Mouse (Mus musculus) heart, embryonic 12.5 days (tissue): ENCODE measurements around the gene Cep97. TPM values are rescaled to one million over a fixed set of nuclear protein-coding genes. Genes with fewer than 3 reads are reported as not detected.
"Not testable (repeated sequence)": the region's sequence is repeated elsewhere in the genome, so short reads cannot be mapped to it uniquely, and the experiment has no call there.

Source experiments
- ATAC-seq: fragments of 200-750 bp; cut with Nextera tagmentation; 2 replicates; pipeline ENCODE4 v1.8.0; 2017; ENCODE audit warnings: moderate TSS enrichment, moderate library complexity; ENCODE audit not compliant: insufficient number of reproducible peaks, low FRiP score
- H3K27ac ChIP-seq: fragments of 300-500 bp; sonication (generic); 2 replicates; pipeline ENCODE4 v1.5.1; 2016; ENCODE audit warnings: mild to moderate bottlenecking, moderate library complexity; ENCODE audit not compliant: poor library complexity, severe bottlenecking
- H3K27me3 ChIP-seq: fragments of 300-500 bp; sonication (generic); replicated peaks from 2 replicates; pipeline ENCODE4 v1.6.1; 2016; ENCODE audit warnings: mild to moderate bottlenecking, moderate library complexity
- H3K36me3 ChIP-seq: fragments of 300-500 bp; sonication (generic); 2 replicates; pipeline ENCODE4 v1.6.1; 2016; ENCODE audit warnings: mild to moderate bottlenecking, moderate library complexity
- H3K4me1 ChIP-seq: fragments of 300-500 bp; sonication (generic); replicated peaks from 2 replicates; pipeline ENCODE4 v1.6.1; 2016; ENCODE audit warnings: mild to moderate bottlenecking
- H3K4me2 ChIP-seq: fragments of 300-500 bp; sonication (generic); 2 replicates; pipeline ENCODE4 v1.6.1; 2016; ENCODE audit warnings: mild to moderate bottlenecking, moderate library complexity
- H3K4me3 ChIP-seq: fragments of 300-500 bp; sonication (generic); 2 replicates; pipeline ENCODE4 v1.5.1; 2016; ENCODE audit warnings: mild to moderate bottlenecking
- H3K9ac ChIP-seq: fragments of 300-500 bp; sonication (generic); 2 replicates; pipeline ENCODE4 v1.6.1; 2016; ENCODE audit warnings: mild to moderate bottlenecking, moderate library complexity
- H3K9me3 ChIP-seq: fragments of 300-500 bp; sonication (generic); replicated peaks from 2 replicates; pipeline ENCODE4 v1.6.1; 2016; ENCODE audit warnings: mild to moderate bottlenecking, moderate library complexity
- WGBS: fragments of 180-500 bp; shearing (Covaris S2); methylation state at CpG from one replicate; pipeline ENCODE4 v1.1.7; 2016; 5-methylcytosine and 5-hydroxymethylcytosine counted together
- polyA plus RNA-seq: library from polyadenylated mRNA; unstranded; fragments of >200 nt; fragmentation: Nextera tagmentation; extraction: Ambion mirVana; gene quantifications from 2 replicates; pipeline ENCODE4 v1.2.1, GENCODE M21; 2016

The Cep97 gene
- polyA plus RNA-seq, 1 experiment from 2014 or later, result 9.9 TPM

DNA sequence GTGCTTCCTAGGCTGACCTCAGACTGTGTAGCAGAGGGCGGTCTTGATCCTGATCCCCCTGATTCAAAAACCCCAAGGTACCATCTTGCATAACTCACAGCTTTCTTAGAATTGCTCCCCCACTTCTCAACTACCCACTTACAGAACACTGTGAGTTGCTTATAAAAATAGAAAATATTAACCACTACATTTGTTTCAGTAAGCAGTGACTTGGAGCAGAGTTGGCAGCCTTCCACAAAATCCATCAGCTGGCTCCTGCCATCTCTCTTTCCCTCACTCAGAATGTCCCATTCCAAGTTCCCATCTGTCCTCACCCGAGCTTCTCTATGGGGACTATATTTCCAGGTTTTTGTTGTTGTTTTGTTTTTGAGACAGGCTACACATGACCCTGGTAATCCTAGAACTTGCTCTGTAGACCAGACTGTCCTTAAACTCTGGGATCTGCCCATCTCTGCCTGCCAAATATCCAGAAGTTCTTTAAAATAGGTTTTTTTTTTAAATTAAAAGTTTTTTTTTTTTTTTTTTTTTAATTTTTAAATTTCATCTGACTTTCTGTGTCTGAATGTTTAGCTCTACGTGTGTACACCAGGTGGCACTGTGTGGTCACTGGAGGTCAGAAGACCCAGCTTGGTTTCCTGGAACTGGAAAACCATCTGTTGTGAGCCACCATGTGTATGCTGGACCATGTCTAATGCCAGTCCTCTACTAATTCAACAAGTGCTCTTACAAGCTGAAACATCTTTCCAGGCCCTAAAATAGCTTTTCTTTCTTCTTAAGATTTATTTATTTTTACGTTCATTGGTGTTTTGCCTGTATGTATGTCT, 29.7 kb upstream of the Cep97 start:
- H3K27me3 ChIP-seq, result no peaks in the 10 kb centered on the region
- no peak overlapping the region for H3K9ac ChIP-seq
- no peak for ATAC-seq
- H3K36me3 ChIP-seq, result peaks cover 13% of the 10 kb centered on the region
- H3K4me3 ChIP-seq, result no peak overlapping the region
- no peak overlapping the region for H3K4me2 ChIP-seq
- peaks cover 7% of the 10 kb centered on the region for H3K4me1 ChIP-seq
- H3K9me3 ChIP-seq, result no peaks in the 10 kb centered on the region
- H3K27ac ChIP-seq, result no peak overlapping the region
- WGBS, result 59% methylated on average over 4 of the region's 4 CpGs

DNA sequence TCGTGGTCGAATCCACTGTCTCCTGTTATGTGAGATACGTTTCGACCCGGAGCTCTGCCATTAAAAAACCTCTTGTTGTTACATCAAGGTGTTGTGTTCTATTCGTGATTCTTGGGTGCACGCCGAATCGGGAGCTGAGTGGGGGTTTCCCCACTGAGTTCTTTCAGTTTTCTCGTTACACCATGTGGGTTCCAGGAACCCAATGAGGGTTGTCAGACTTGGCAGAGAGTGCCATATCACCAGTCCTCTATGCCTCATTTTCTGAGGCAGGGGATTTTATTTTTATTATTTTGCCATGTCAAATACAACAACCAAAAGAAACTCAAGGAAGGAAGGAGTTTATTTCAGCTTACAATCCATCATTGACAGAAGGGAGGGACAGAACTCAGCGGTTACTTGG, 28.4 kb upstream of the Cep97 start:
- not testable (repeated sequence) for H3K9ac ChIP-seq, H3K36me3 ChIP-seq, H3K4me1 ChIP-seq, H3K27me3 ChIP-seq, ATAC-seq, H3K9me3 ChIP-seq, H3K27ac ChIP-seq, H3K4me2 ChIP-seq, H3K4me3 ChIP-seq
- 88% methylated on average over 6 of the region's 11 CpGs for WGBS

DNA sequence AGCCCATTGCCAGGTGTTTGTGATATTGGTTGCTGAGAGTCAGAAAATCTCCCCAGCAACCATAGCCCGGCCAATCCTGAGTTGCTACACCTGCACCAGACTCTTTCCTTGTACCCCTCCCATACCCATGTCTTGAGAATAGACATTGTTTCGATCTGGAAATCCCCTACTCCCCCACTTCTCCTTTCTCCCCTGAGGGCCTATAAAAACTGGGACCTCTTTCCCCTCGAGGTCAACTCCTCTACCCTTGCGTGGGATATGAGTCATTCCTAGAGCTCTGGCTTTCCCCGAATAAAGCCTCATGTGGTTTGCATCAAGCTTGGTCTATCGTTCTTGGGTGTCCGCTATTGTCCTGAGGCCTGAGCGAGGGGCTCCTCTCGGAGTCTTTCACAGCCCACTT, 19.5 kb upstream of the Cep97 start:
- H3K4me3 ChIP-seq, H3K9ac ChIP-seq, H3K4me1 ChIP-seq, ATAC-seq, H3K4me2 ChIP-seq, H3K36me3 ChIP-seq, H3K27me3 ChIP-seq, H3K9me3 ChIP-seq, H3K27ac ChIP-seq: not testable (repeated sequence)
- 89% methylated on average over 9 of the region's 9 CpGs for WGBS

DNA sequence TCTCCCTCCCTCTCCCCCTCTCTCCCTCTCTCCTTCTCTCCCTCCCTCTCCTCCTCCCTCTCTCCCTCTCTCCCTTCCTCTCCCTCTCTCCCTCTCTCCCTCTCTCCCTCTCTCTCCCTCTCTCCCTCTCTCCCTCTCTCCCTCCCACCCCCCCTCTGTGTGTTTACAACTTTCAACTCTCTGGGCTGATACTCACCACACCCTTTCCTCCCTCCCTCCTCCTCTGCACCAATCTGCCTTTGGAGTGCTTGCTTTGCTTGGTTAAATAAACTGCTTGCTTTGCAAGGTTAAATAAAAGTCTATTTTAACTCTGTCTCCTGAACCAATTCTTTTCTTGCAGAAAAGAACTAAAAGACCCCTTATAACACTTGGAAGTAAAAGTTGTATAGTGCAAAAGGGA, 18.1 kb upstream of the Cep97 start:
- no peaks in the 10 kb centered on the region for H3K36me3 ChIP-seq
- H3K4me3 ChIP-seq, result no peak overlapping the region
- H3K9me3 ChIP-seq, result no peaks in the 10 kb centered on the region
- no peak for ATAC-seq
- no peaks in the 10 kb centered on the region for H3K4me1 ChIP-seq
- no peaks in the 10 kb centered on the region for H3K27me3 ChIP-seq
- H3K27ac ChIP-seq, result no peak overlapping the region
- no peak overlapping the region for H3K4me2 ChIP-seq
- H3K9ac ChIP-seq, result no peak overlapping the region

DNA sequence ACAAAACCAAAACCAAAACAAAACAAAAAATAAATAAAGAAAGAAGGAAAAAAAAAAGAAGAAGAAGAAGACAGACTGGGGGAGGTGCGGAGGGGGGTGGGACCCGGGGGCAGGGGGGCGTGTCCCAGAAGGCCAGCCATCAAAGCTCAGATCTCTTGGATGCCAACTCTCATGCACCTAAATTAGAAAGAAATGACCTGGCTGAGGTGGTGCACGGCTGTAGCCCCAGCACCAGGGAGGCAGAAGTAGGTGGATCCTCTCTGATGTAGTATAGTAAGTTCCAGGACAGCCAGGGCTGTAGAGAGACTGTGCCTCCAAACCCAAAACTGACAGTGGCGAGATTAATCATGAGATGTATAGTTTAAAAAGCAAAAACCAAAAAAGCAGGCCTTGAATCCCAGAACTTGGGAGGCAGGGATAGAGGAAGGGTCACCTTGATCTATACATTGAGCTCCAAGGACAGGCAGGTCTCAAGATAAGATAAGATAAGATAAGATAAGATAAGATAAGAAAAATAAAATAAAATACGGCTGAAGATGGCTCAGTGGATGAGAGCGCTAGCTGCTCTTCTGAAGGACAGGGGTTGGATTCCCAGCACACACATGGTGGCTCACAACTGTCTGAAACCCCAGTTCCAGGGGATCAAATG, 17.1 kb upstream of the Cep97 start:
- Histone ChIP-seq H3K4me3 (no peak overlapping the region), H3K4me2 (no peak overlapping the region), H3K4me1 (no peaks in the 10 kb centered on the region), H3K27ac (no peak overlapping the region), H3K36me3 (no peaks in the 10 kb centered on the region), H3K27me3 (no peaks in the 10 kb centered on the region), H3K9ac (no peak overlapping the region), H3K9me3 (no peaks in the 10 kb centered on the region)
- 71% methylated on average over 7 of the region's 7 CpGs for WGBS
- no peak for ATAC-seq

DNA sequence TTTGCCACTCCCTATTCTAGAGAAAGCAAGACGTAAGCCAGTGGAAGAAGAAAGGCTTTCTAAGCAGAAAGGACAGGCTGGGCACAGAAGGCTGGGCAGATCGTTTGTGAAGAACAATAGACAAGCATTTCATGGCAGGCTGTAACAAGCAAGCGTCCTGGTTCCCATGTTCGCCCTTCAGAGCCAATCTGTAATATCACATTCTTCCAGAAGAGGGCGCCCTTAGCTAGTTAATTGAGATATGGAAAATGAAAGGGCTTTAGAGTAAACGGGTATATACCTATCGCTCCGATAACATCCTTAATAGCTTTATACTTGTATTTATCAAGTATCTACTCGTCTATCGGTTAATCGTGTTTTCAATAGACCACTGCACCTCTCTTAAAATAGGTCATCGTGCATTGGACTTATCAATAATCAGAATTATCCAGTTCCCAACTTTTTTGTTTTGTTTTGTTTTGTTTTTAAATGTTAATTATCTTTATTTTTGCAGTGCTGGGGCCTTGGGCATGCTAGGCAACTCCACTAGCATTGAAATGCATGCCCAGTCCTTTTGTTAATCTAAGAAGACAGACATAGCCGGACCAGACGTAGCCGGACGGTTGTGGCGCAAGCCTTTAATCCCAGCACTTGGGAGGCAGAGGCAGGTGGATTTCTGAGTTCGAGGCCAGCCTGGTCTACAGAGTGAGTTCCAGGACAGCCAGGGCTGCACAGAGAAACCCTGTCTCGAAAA, 16.5 kb upstream of the Cep97 start:
- Histone ChIP-seq H3K9ac (no peak overlapping the region), H3K9me3 (no peaks in the 10 kb centered on the region), H3K36me3 (no peaks in the 10 kb centered on the region), H3K27ac (no peak overlapping the region), H3K4me1 (no peaks in the 10 kb centered on the region), H3K4me3 (no peak overlapping the region), H3K27me3 (no peaks in the 10 kb centered on the region), H3K4me2 (no peak overlapping the region)
- 43% methylated on average over 19 of the region's 19 CpGs for WGBS
- no peak for ATAC-seq

DNA sequence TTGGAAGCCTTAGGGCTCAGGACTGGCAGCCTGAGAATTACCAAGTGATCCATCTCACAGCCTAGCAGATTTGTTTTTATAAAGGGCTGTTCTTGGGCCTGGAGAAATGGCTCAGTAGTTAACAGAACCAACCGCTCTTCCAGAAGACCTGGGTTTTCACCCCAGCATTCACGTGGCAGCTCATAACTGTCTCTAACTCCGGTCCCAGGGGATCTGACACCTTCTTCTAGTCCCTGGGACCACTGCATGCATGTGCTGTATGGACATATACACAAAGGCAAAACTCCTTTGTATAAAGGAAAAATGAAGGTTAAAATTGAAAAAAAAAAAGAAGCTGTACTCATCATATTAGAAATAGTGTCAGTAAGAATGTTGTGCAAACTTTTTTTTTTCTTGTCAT, 15.8 kb upstream of the Cep97 start:
- Histone ChIP-seq H3K27me3 (no peaks in the 10 kb centered on the region), H3K4me3 (no peak overlapping the region), H3K9me3 (no peaks in the 10 kb centered on the region), H3K36me3 (no peaks in the 10 kb centered on the region), H3K27ac (no peak overlapping the region), H3K4me2 (no peak overlapping the region), H3K4me1 (no peaks in the 10 kb centered on the region), H3K9ac (no peak overlapping the region)
- 68% methylated on average over 3 of the region's 3 CpGs for WGBS
- ATAC-seq, result no peak

DNA sequence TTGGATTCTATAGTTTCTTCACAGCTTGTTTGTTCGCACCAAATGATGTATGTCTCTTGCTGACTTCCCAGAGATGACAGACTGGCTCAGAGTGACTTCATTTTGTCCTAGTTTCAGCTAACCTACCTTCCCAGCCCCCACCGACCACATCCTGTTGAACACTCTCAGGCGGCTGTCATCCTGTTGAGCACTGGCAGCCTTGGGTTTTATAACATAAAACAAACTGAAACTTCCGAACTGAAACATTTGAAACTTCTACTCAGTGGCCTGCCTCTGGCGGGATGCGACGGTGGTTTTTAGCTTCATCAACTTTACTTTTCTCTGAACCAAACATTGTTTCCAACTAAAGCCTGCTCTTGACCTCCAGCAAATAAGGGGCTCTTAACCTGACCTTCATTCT, 14.3 kb upstream of the Cep97 start:
- Histone ChIP-seq H3K36me3 (no peaks in the 10 kb centered on the region), H3K27me3 (no peaks in the 10 kb centered on the region), H3K9me3 (no peaks in the 10 kb centered on the region), H3K9ac (no peak overlapping the region), H3K27ac (no peak overlapping the region), H3K4me2 (no peak overlapping the region), H3K4me3 (no peak overlapping the region), H3K4me1 (no peaks in the 10 kb centered on the region)
- 63% methylated on average over 7 of the region's 7 CpGs for WGBS
- no peak for ATAC-seq

DNA sequence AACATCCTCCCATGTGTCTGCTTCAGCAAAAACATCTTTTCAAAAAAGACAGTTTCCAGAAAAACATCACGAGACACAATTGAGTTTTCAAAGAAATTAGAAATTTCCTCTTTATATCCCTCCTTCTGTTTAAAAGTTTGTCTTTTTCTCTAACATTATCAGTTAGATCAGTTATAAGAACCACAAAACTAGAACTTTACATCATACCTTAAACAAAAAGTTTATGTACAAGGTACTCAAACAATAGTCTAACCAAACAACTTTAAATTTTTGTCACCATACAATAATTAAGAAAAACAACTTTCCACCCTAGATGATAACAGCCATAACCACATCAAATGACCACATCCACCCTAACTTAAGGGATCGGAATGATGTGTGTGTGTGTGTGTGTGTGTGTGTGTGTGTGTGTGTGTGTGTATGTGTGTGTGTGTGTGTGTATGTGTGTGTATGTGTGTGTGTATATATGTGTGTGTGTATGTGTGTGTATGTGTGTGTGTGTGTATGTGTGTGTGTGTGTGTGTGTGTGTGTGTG, 13.3 kb upstream of the Cep97 start:
- not testable (repeated sequence) for ATAC-seq, H3K27ac ChIP-seq, H3K4me1 ChIP-seq, H3K9me3 ChIP-seq, H3K4me2 ChIP-seq, H3K36me3 ChIP-seq, H3K27me3 ChIP-seq, H3K4me3 ChIP-seq, H3K9ac ChIP-seq
- WGBS, result 75% methylated on average over 2 of the region's 2 CpGs

DNA sequence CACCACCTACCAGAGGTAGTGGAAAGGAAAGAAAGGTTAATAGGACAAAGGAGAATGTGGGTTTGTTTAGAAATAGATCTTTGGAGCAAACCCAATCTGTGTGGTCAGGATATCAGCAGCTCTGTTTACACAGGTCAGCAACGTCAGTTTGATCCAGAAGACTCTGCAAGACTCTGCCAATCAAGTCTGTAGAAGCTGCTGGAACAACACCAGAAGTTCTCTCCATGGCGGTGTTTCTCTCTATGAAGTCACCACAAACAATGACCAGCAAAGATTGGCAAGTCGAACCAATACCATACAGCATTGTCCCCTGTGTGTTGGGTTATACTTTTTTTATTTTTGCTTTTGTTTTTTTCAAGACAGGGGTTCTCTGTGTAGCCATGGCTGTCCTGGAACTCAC, 12.6 kb upstream of the Cep97 start:
- Histone ChIP-seq H3K4me2 (no peak overlapping the region), H3K4me1 (no peaks in the 10 kb centered on the region), H3K9ac (no peak overlapping the region), H3K27ac (no peak overlapping the region), H3K9me3 (no peaks in the 10 kb centered on the region), H3K4me3 (no peak overlapping the region), H3K27me3 (no peaks in the 10 kb centered on the region), H3K36me3 (no peaks in the 10 kb centered on the region)
- 43% methylated on average over 3 of the region's 3 CpGs for WGBS
- ATAC-seq, result no peak

DNA sequence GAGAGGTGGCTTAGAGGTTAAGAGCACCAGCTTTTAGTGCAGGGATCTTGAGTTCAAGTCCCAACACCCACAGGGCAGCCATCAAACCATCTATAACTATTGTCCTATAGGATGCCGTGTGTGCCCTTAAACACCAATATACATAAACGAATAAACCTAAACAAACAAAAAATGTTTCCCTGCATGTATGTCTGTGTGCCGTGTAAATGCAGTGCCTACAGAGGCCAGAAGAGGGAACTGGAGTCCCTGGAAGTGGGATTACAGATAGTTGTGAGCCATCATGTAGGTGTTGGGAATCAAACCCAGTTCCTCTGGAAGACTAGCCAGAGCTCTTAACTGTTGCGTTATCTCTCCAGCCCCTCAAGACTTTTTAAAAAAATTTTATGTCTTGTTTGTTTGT, 6.1 kb upstream of the Cep97 start:
- no peak for ATAC-seq

More for the DNA sequence above, 6.1 kb upstream of the Cep97 start:
- H3K4me3 ChIP-seq, result no peak overlapping the region
- no peaks in the 10 kb centered on the region for H3K9me3 ChIP-seq
- no peak overlapping the region for H3K27ac ChIP-seq
- H3K4me2 ChIP-seq, result no peak overlapping the region
- H3K4me1 ChIP-seq, result no peaks in the 10 kb centered on the region
- no peak overlapping the region for H3K9ac ChIP-seq
- H3K36me3 ChIP-seq, result no peaks in the 10 kb centered on the region
- no peaks in the 10 kb centered on the region for H3K27me3 ChIP-seq
- 84% methylated on average over 4 of the region's 4 CpGs for WGBS
